Mouse (Mus musculus) macrophage (primary cell): Measurements from ENCODE around the gene Acad12. TPM values are rescaled to one million over a fixed set of nuclear protein-coding genes. Genes with fewer than 3 reads are reported as not detected.

Experiments
- polyA plus RNA-seq: library from polyadenylated mRNA; stranded (reverse); fragments of 250-400 nt; gene quantifications from 3 replicates; pipeline ENCODE4 v1.2.4, GENCODE M21; 2018; ENCODE audit warnings: inconsistent platforms

Acad12 gene
- polyA plus RNA-seq, 1 experiment from 2014 or later, result 6.2 TPM

Other genes with a start within 250 kb of the Acad12 start
- gene Trafd1, start 233.3 kb downstream of the Acad12 start, polyA plus RNA-seq, result 97.3 to 304 TPM (median 148 TPM) in 3 replicates
- gene Naa25, start 221.0 kb downstream of the Acad12 start, polyA plus RNA-seq, result 15.3 to 23.7 TPM (median 17.0 TPM) in 3 replicates
- 0.81 to 1.9 TPM (median 1.5 TPM) in 3 replicates for gene Tmem116, start 167.0 kb downstream of the Acad12 start, polyA plus RNA-seq
- gene Erp29, start 166.4 kb downstream of the Acad12 start, polyA plus RNA-seq, result 327 to 388 TPM (median 342 TPM) in 3 replicates
- not detected in 3 replicates for gene Adam1b, start 115.5 kb downstream of the Acad12 start, polyA plus RNA-seq
- 0.40 to 1.5 TPM (median 0.95 TPM) in 3 replicates for gene Adam1a, start 73.5 kb downstream of the Acad12 start, polyA plus RNA-seq
- 0.11 to 0.26 TPM in 2 of 3 replicates, not detected in the other for gene Gm42878, start 73.5 kb downstream of the Acad12 start, polyA plus RNA-seq
- 51.6 to 103 TPM (median 67.2 TPM) in 3 replicates for gene Mapkapk5, start 73.0 kb downstream of the Acad12 start, polyA plus RNA-seq
- 566 to 1,134 TPM (median 980 TPM) in 3 replicates for gene Aldh2, start 25.1 kb downstream of the Acad12 start, polyA plus RNA-seq
- gene Acad10, start 41.6 kb upstream of the Acad12 start, polyA plus RNA-seq, result 1.7 to 4.4 TPM (median 2.5 TPM) in 3 replicates
- 32.4 to 40.7 TPM (median 36.5 TPM) in 3 replicates for gene Brap, start 41.6 kb upstream of the Acad12 start, polyA plus RNA-seq
- 45.1 to 115 TPM (median 51.4 TPM) in 3 replicates for gene Atxn2, start 92.4 kb upstream of the Acad12 start, polyA plus RNA-seq
- 36.0 to 49.5 TPM (median 47.2 TPM) in 3 replicates for gene Sh2b3, start 218.7 kb upstream of the Acad12 start, polyA plus RNA-seq
- 0.86 to 5.2 TPM (median 3.8 TPM) in 3 replicates for gene Pheta1, start 230.0 kb upstream of the Acad12 start, polyA plus RNA-seq